Mouse (Mus musculus): ENCODE data around the gene Metrnl. TPM values are rescaled to one million over a fixed set of nuclear protein-coding genes. Genes with fewer than 3 reads are reported as not detected.

Gene Metrnl
- polyA plus RNA-seq, 1 experiment, result 5.5 TPM

- H3K27ac ChIP-seq (ENCODE audit: control insufficient read depth, insufficient read depth, low read depth, low read length, poor library complexity), result no peak overlapping the region
- WGBS, result 41% methylated on average over 5 of the region's 5 CpGs
These were observed 14.7 kb upstream of the Metrnl start for GRCm38 (mm10) chr11:121686674-121687073.

GRCm38 (mm10) chr11:121688024-121688423 lies 13.3 kb upstream of the Metrnl start:
- Histone ChIP-seq H3K27ac (ENCODE audit: control insufficient read depth, insufficient read depth, low read depth, low read length, poor library complexity) (no peak overlapping the region), H3K4me3 (replicated peaks; ENCODE audit: control insufficient read depth, low read depth, low read length) (no peak overlapping the region), H3K4me1 (ENCODE audit: control insufficient read depth, insufficient read depth, low read length) (no peaks in the 10 kb centered on the region; the same call in 1 of the 2 replicates)
- no peak for TF ChIP-seq CTCF (IDR thresholded peaks at IDR 0.05; ENCODE audit: control insufficient read depth, insufficient read depth, low read length)
- TF ChIP-seq POLR2A (IDR thresholded peaks at IDR 0.05; ENCODE audit: borderline replicate concordance, control insufficient read depth, low read depth, low read length), result no peak
- 13% methylated on average over 2 of the region's 2 CpGs for WGBS

More at GRCm38 (mm10) chr11:121686674-121687073, 14.7 kb upstream of the Metrnl start:
- H3K4me3 ChIP-seq (replicated peaks; ENCODE audit: control insufficient read depth, low read depth, low read length), result no peak overlapping the region
- H3K4me1 ChIP-seq (ENCODE audit: control insufficient read depth, insufficient read depth, low read length), result no peaks in the 10 kb centered on the region; the same call in 1 of the 2 replicates
- TF ChIP-seq POLR2A (IDR thresholded peaks at IDR 0.05; ENCODE audit: borderline replicate concordance, control insufficient read depth, low read depth, low read length), result no peak
- no peak for TF ChIP-seq CTCF (IDR thresholded peaks at IDR 0.05; ENCODE audit: control insufficient read depth, insufficient read depth, low read length)

- 78% methylated on average over 5 of the region's 5 CpGs for WGBS
- no peak for TF ChIP-seq CTCF (IDR thresholded peaks at IDR 0.05; ENCODE audit: control insufficient read depth, insufficient read depth, low read length)
- no peak for TF ChIP-seq POLR2A (IDR thresholded peaks at IDR 0.05; ENCODE audit: borderline replicate concordance, control insufficient read depth, low read depth, low read length)
- Histone ChIP-seq H3K4me3 (replicated peaks; ENCODE audit: control insufficient read depth, low read depth, low read length) (no peak overlapping the region), H3K4me1 (ENCODE audit: control insufficient read depth, insufficient read depth, low read length) (0 out of 2 replicates have a peak, but pooled peaks cover 1% of the 10 kb centered on the region), H3K27ac (ENCODE audit: control insufficient read depth, insufficient read depth, low read depth, low read length, poor library complexity) (no peak overlapping the region)
These were observed 5.9 kb upstream of the Metrnl start for GRCm38 (mm10) chr11:121695304-121696064.

GRCm38 (mm10) chr11:121697271-121697670 lies 4.1 kb upstream of the Metrnl start:
- no peak overlapping the region for H3K27ac ChIP-seq (ENCODE audit: control insufficient read depth, insufficient read depth, low read depth, low read length, poor library complexity)
- 0 out of 2 replicates have a peak, but pooled peaks cover 1% of the 10 kb centered on the region for H3K4me1 ChIP-seq (ENCODE audit: control insufficient read depth, insufficient read depth, low read length)
- TF ChIP-seq POLR2A (IDR thresholded peaks at IDR 0.05; ENCODE audit: borderline replicate concordance, control insufficient read depth, low read depth, low read length) (no peak), CTCF (IDR thresholded peaks at IDR 0.05; ENCODE audit: control insufficient read depth, insufficient read depth, low read length) (no peak)
- 62% methylated on average over 4 of the region's 4 CpGs for WGBS
- no peak overlapping the region for H3K4me3 ChIP-seq (replicated peaks; ENCODE audit: control insufficient read depth, low read depth, low read length)

GRCm38 (mm10) chr11:121698381-121698955 lies 2.9 kb upstream of the Metrnl start:
- no peak for TF ChIP-seq CTCF (IDR thresholded peaks at IDR 0.05; ENCODE audit: control insufficient read depth, insufficient read depth, low read length)
- Histone ChIP-seq H3K4me3 (replicated peaks; ENCODE audit: control insufficient read depth, low read depth, low read length) (no peak overlapping the region), H3K4me1 (ENCODE audit: control insufficient read depth, insufficient read depth, low read length) (0 out of 2 replicates have a peak, but pooled peaks cover 1% of the 10 kb centered on the region), H3K27ac (ENCODE audit: control insufficient read depth, insufficient read depth, low read depth, low read length, poor library complexity) (no peak overlapping the region)
- 65% methylated on average over 5 of the region's 5 CpGs for WGBS

- peak; percentile 61; the same call in 1 of the 2 replicates for TF ChIP-seq POLR2A (IDR thresholded peaks at IDR 0.05; ENCODE audit: borderline replicate concordance, control insufficient read depth, low read depth, low read length)
- TF ChIP-seq CTCF (IDR thresholded peaks at IDR 0.05; ENCODE audit: control insufficient read depth, insufficient read depth, low read length), result no peak
- H3K27ac ChIP-seq (ENCODE audit: control insufficient read depth, insufficient read depth, low read depth, low read length, poor library complexity), result peak overlapping the region; percentile 74
- H3K4me3 ChIP-seq (replicated peaks; ENCODE audit: control insufficient read depth, low read depth, low read length), result peak overlapping the region; percentile 77
- 1% methylated on average over 69 of the region's 69 CpGs for WGBS
- H3K4me1 ChIP-seq (ENCODE audit: control insufficient read depth, insufficient read depth, low read length), result no peaks in the 10 kb centered on the region
These were observed 959 bp downstream of the Metrnl start for GRCm38 (mm10) chr11:121702111-121702894.

GRCm38 (mm10) chr11:121702895-121703618 lies 1.7 kb downstream of the Metrnl start:
- under 1% methylated on average over 40 of the region's 40 CpGs for WGBS
- Histone ChIP-seq H3K4me1 (ENCODE audit: control insufficient read depth, insufficient read depth, low read length) (no peaks in the 10 kb centered on the region), H3K4me3 (replicated peaks; ENCODE audit: control insufficient read depth, low read depth, low read length) (peak overlapping the region; percentile 77), H3K27ac (ENCODE audit: control insufficient read depth, insufficient read depth, low read depth, low read length, poor library complexity) (peak overlapping the region; percentile 74)
- no peak for TF ChIP-seq CTCF (IDR thresholded peaks at IDR 0.05; ENCODE audit: control insufficient read depth, insufficient read depth, low read length)
- TF ChIP-seq POLR2A (IDR thresholded peaks at IDR 0.05; ENCODE audit: borderline replicate concordance, control insufficient read depth, low read depth, low read length), result peak; percentile 15; the same call in 1 of the 2 replicates

Data from bone marrow, adult 2 months (tissue).